Mouse (Mus musculus): Measurements from ENCODE around the gene Krt6a. TPM values are rescaled to one million over a fixed set of nuclear protein-coding genes. Genes with fewer than 3 reads are reported as not detected.

The Krt6a gene
- total RNA-seq (2023), result not detected

GRCm38 (mm10) chr15:101694207-101694606 lies at the start of gene Krt6a:
TSS of gene Krt6a (minus strand) at chr15:101694307.

DNA sequence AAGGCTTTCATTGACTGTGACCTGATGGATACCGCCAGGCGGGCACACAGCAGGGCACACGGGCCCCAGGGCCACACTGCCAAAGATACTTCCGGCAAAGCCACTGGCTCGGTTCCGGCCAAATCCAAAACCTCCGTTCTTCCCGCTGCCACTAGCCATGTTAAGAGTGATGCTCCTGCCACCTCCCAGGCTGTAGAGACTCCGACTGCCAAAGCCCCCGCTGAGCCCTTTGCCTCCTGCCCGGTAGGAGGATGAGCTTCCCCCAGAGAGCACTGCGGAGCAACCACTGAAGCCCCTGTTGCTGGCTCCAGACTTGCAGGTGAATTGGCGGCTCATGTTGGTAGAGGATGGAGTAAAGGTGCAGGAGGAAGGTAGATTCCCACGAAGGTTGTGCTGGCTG lies 48.6 kb upstream of the Krt6a start, which contains the start of gene Krt71:
TSS of gene Krt71 (minus strand) at position 399 of the 400 bp plus-strand sequence.

DNA sequence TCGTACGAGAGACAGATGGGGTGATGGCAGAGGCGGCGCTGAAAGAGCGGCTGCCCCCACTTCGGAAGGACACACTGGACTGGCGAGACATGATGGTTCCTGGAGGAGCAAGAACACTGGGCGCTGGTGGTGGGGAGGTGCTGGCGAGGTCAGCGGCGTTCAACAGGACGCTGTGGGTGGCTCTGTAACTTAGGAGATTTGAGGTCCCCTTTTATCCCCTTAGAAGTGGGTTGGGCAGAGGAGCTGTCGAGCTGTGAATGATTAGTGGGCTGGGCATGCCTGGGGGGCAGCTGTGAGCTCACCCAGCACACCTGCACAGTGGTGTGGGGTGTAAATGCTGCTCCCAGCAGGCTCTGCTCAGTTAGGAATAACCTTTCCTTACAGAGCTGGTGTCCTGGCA lies 18.6 kb upstream of the Krt6a start, which contains the start of gene Krt5:
TSS of gene Krt5 (minus strand) at position 179 of the 400 bp plus-strand sequence.

GRCm38 (mm10) chr15:101680187-101680586 lies 13.9 kb downstream of the Krt6a start, which contains the start of gene Krt6b:
TSS of gene Krt6b (minus strand) at chr15:101680287.

DNA sequence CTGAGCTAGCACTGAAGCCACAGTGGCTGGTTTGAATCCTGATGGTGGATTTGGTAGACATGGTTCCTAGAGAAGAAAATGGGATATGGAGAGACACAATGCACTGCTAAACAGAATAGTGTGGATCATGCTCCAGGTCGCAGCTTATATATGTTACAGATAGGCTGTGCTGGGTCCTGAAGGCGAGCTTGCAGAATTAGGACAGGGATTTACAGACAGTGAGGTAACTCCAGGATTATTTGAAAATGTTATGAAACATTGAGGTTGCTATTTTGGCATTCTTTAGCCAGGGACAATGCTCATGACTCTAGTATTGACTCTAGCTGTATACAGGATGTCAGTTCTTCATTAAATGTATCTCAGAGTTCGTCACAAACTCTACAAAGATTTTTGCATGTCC lies 46.8 kb downstream of the Krt6a start, which contains the start of gene Gm5478:
TSS of gene Gm5478 (minus strand) at position 101 of the 400 bp plus-strand sequence.

Other genes with a start within 250 kb of the Krt6a start
- not detected for gene Krt88, start 246.6 kb downstream of the Krt6a start, total RNA-seq (2023)
- gene Krt81, start 230.6 kb downstream of the Krt6a start, total RNA-seq (2023), result not detected
- not detected for gene Krt86, start 220.8 kb downstream of the Krt6a start, total RNA-seq (2023)
- gene Krt83, start 202.8 kb downstream of the Krt6a start, total RNA-seq (2023), result not detected
- not detected for gene Gm49425, start 177.0 kb downstream of the Krt6a start, total RNA-seq (2023)
- gene Krt84, start 161.5 kb downstream of the Krt6a start, total RNA-seq (2023), result not detected
- not detected for gene Krt82, start 143.6 kb downstream of the Krt6a start, total RNA-seq (2023)
- not detected for gene Krt90, start 131.4 kb downstream of the Krt6a start, total RNA-seq (2023)
- not detected for gene Krt75, start 120.4 kb downstream of the Krt6a start, total RNA-seq (2023)
- gene Gm5414, start 66.1 kb downstream of the Krt6a start, total RNA-seq (2023), result not detected
- gene Gm5478, start 46.9 kb downstream of the Krt6a start, total RNA-seq (2023), result not detected
- not detected for gene Krt6b, start 14.0 kb downstream of the Krt6a start, total RNA-seq (2023)
- gene Krt5, start 18.6 kb upstream of the Krt6a start, total RNA-seq (2023), result not detected
- not detected for gene Krt71, start 48.8 kb upstream of the Krt6a start, total RNA-seq (2023)
- not detected for gene Krt72, start 92.2 kb upstream of the Krt6a start, total RNA-seq (2023)
- not detected for gene Krt73, start 108.0 kb upstream of the Krt6a start, total RNA-seq (2023)
- not detected for gene Krt2, start 123.9 kb upstream of the Krt6a start, total RNA-seq (2023)
- gene Krt1, start 156.5 kb upstream of the Krt6a start, total RNA-seq (2023), result not detected
- gene Krt77, start 175.4 kb upstream of the Krt6a start, total RNA-seq (2023), result not detected
- gene Krt76, start 198.6 kb upstream of the Krt6a start, total RNA-seq (2023), result not detected
- gene Krt4, start 230.4 kb upstream of the Krt6a start, total RNA-seq (2023), result not detected
- not detected for gene Krt79, start 246.0 kb upstream of the Krt6a start, total RNA-seq (2023)